Mouse (Mus musculus) liver, embryonic 13.5 days (tissue): ENCODE measurements around the gene Rnf215. TPM values are rescaled to one million over a fixed set of nuclear protein-coding genes. Genes with fewer than 3 reads are reported as not detected.
"Not testable (repeated sequence)": the region's sequence is repeated elsewhere in the genome, so short reads cannot be mapped to it uniquely, and the experiment has no call there.

Source experiments
- ATAC-seq: fragments of 200-750 bp; cut with Nextera tagmentation; 2 replicates; pipeline ENCODE4 v1.8.0; 2017; ENCODE audit warnings: low read depth, mild to moderate bottlenecking, moderate number of reproducible peaks, moderate library complexity
- DNase-seq: peaks from one replicate; pipeline ENCODE4 v3.0.0; 2022
- H3K27ac ChIP-seq: fragments of 300-500 bp; sonication (generic); 2 replicates; pipeline ENCODE4 v1.5.1; 2015; ENCODE audit warnings: moderate library complexity, mild to moderate bottlenecking, inconsistent platforms
- H3K27me3 ChIP-seq: fragments of 300-500 bp; sonication (generic); 2 replicates; pipeline ENCODE4 v1.6.1; 2015; ENCODE audit warnings: mild to moderate bottlenecking, inconsistent platforms
- H3K36me3 ChIP-seq: fragments of 300-500 bp; sonication (generic); 2 replicates; pipeline ENCODE4 v1.6.1; 2015; ENCODE audit warnings: mild to moderate bottlenecking, inconsistent platforms
- H3K4me1 ChIP-seq: fragments of 300-500 bp; sonication (generic); replicated peaks from 2 replicates; pipeline ENCODE4 v1.6.1; 2015; ENCODE audit warnings: inconsistent platforms
- H3K4me2 ChIP-seq: fragments of 300-500 bp; sonication (generic); 2 replicates; pipeline ENCODE4 v1.6.1; 2015; ENCODE audit warnings: inconsistent platforms, mild to moderate bottlenecking, moderate library complexity
- H3K4me3 ChIP-seq: fragments of 300-500 bp; sonication (generic); replicated peaks from 2 replicates; pipeline ENCODE4 v1.5.1; 2015; ENCODE audit warnings: mild to moderate bottlenecking, inconsistent platforms
- H3K9ac ChIP-seq: fragments of 300-500 bp; sonication (generic); 2 replicates; pipeline ENCODE4 v1.6.1; 2015; ENCODE audit warnings: mild to moderate bottlenecking, inconsistent platforms
- H3K9me3 ChIP-seq: fragments of 300-500 bp; sonication (generic); replicated peaks from 2 replicates; pipeline ENCODE4 v1.6.1; 2016; ENCODE audit warnings: inconsistent platforms
- WGBS: fragments of 180-500 bp; shearing (Covaris S2); methylation state at CpG from one replicate; pipeline ENCODE4 v1.1.7; 2015; ENCODE audit not compliant: insufficient replicate concordance; 5-methylcytosine and 5-hydroxymethylcytosine counted together
- polyA plus RNA-seq: library from polyadenylated mRNA; unstranded; fragments of >200 nt; fragmentation: Nextera tagmentation; extraction: Ambion mirVana; gene quantifications from 2 replicates; pipeline ENCODE4 v1.2.1, GENCODE M21; 2015

The Rnf215 gene
- polyA plus RNA-seq, 1 experiment from 2014 or later, result 6.1 TPM

DNA sequence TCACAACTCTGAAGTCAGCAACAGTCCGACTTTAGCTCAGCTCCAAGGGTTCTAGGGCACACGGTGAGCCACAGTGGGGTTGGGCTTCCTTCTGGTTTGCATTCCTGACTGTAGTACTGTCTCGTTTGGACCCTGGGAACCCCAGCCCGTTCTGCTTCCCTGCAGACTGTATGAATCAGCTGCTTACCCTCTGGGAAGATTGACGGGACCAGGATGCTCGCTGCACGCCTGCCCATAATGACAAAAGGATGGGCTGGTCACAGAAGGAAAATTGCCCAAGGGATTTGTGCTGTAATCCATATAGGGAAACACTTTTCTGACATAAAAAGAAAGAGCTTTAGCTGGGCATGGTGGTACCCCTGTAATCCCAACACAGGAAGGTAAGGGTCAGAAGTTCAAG, 36.2 kb upstream of the Rnf215 start:
- Histone ChIP-seq H3K4me3 (no peak overlapping the region), H3K4me1 (peaks cover 35% of the 10 kb centered on the region), H3K36me3 (peaks cover 1% of the 10 kb centered on the region), H3K4me2 (no peak overlapping the region), H3K27ac (no peak overlapping the region), H3K9ac (no peak overlapping the region), H3K9me3 (no peaks in the 10 kb centered on the region), H3K27me3 (no peaks in the 10 kb centered on the region)
- DNase-seq (no peak), ATAC-seq (no peak)
- 70% methylated on average over 7 of the region's 7 CpGs for WGBS

- DNase-seq (no peak), ATAC-seq (no peak)
- H3K9ac ChIP-seq, result no peak overlapping the region
- H3K36me3 ChIP-seq, result no peaks in the 10 kb centered on the region
- no peak overlapping the region for H3K4me3 ChIP-seq
- no peaks in the 10 kb centered on the region for H3K9me3 ChIP-seq
- H3K4me2 ChIP-seq, result no peak overlapping the region
- WGBS, result 71% methylated on average over 3 of the region's 3 CpGs
- H3K4me1 ChIP-seq, result peaks cover 29% of the 10 kb centered on the region
- no peak overlapping the region for H3K27ac ChIP-seq
- no peaks in the 10 kb centered on the region for H3K27me3 ChIP-seq
Observed at GRCm38 (mm10) chr11:4099447-4099846, 35.6 kb upstream of the Rnf215 start.

DNA sequence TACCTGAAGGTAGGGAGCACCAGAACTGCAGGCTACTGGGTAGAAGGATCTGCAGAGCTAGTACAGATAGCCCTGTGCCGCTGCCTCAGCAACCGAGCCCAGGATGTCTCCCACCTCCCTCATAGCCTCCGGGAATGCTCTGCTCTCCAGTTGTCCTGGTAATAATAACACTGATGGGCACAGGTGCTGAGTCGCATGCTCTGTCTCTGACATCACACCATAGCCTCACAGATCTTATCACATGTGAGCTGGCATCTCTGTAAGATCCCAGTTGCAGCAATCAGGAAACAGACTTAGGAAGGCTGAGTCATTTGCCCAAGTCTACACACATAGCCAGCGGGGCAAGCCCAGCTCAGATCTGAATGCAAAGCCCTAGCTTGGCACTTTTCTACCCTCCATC, 33.2 kb upstream of the Rnf215 start:
- DNase-seq (no peak), ATAC-seq (no peak)
- Histone ChIP-seq H3K9ac (no peak overlapping the region), H3K27me3 (no peaks in the 10 kb centered on the region), H3K9me3 (no peaks in the 10 kb centered on the region), H3K36me3 (no peaks in the 10 kb centered on the region), H3K27ac (no peak overlapping the region), H3K4me3 (no peak overlapping the region), H3K4me1 (peaks cover 12% of the 10 kb centered on the region), H3K4me2 (no peak overlapping the region)
- 58% methylated on average over 5 of the region's 5 CpGs for WGBS

DNA sequence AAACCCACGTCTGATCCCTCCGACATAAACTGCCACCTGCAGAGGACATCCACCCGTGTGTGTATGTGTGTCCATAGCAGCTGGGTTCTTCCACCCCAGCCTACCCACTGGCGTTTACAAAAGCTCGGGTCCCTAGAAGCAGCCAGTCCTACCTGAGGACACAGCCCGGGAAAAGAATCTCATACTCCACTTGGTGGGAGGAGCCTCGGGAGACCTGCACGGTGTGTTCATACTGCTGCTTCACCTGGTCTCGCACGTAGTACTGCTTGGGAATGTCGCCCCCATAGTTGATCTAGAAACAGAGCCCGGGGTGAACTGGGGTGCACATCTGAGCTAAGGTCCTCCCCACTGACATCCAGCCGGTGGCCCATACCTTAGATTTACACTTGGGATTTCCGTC, 31.5 kb upstream of the Rnf215 start:
- no peaks in the 10 kb centered on the region for H3K4me1 ChIP-seq
- 76% methylated on average over 14 of the region's 14 CpGs for WGBS
- H3K27ac ChIP-seq, result no peak overlapping the region
- H3K9me3 ChIP-seq, result no peaks in the 10 kb centered on the region
- DNase-seq (no peak), ATAC-seq (no peak)
- peaks cover 4% of the 10 kb centered on the region; the same call in 1 of the 2 replicates for H3K36me3 ChIP-seq
- H3K9ac ChIP-seq, result no peak overlapping the region
- no peak overlapping the region for H3K4me2 ChIP-seq
- no peak overlapping the region for H3K4me3 ChIP-seq
- H3K27me3 ChIP-seq, result no peaks in the 10 kb centered on the region

- WGBS, result 66% methylated on average over 5 of the region's 5 CpGs
Observed at GRCm38 (mm10) chr11:4104989-4105388, 30.0 kb upstream of the Rnf215 start.

GRCm38 (mm10) chr11:4105444-4105843, 29.6 kb upstream of the Rnf215 start:
- no peaks in the 10 kb centered on the region for H3K27me3 ChIP-seq
- no peak overlapping the region for H3K4me2 ChIP-seq
- no peaks in the 10 kb centered on the region for H3K4me1 ChIP-seq
- H3K27ac ChIP-seq, result no peak overlapping the region
- H3K4me3 ChIP-seq, result no peak overlapping the region
- H3K9me3 ChIP-seq, result no peaks in the 10 kb centered on the region
- DNase-seq (no peak), ATAC-seq (no peak)
- H3K36me3 ChIP-seq, result peaks cover 11% of the 10 kb centered on the region; the same call in 1 of the 2 replicates
- H3K9ac ChIP-seq, result no peak overlapping the region
- 58% methylated on average over 6 of the region's 6 CpGs for WGBS

More at GRCm38 (mm10) chr11:4104989-4105388, 30.0 kb upstream of the Rnf215 start:
- DNase-seq, result no peak
- H3K36me3 ChIP-seq, result peaks cover 11% of the 10 kb centered on the region; the same call in 1 of the 2 replicates
- no peak overlapping the region for H3K27ac ChIP-seq
- no peak overlapping the region for H3K9ac ChIP-seq
- H3K4me3 ChIP-seq, result no peak overlapping the region
- no peak for ATAC-seq
- no peak overlapping the region for H3K4me2 ChIP-seq
- no peaks in the 10 kb centered on the region for H3K27me3 ChIP-seq
- no peaks in the 10 kb centered on the region for H3K9me3 ChIP-seq
- no peaks in the 10 kb centered on the region for H3K4me1 ChIP-seq

DNA sequence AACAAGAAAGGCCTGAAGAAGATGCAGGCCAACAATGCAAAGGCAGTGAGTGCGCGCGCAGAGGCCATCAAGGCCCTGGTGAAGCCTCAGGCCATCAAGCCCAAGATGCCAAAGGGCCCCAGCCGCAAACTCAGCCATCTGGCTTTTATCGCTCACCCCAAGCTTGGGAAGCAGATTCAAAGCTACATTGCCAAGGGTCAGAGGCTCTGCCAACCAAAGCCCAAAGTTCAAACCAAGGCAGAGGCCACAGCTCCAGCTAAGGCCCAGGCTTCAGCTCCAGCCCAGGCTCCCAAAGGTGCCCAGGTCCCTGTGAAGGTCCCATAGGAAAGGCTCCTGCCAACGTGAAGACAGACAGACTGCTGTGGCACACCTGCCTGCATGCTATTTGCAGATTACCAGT, 27.1 kb upstream of the Rnf215 start:
- H3K9me3 ChIP-seq, H3K4me2 ChIP-seq, H3K27ac ChIP-seq, H3K27me3 ChIP-seq, ATAC-seq, H3K9ac ChIP-seq, H3K4me1 ChIP-seq, DNase-seq, H3K4me3 ChIP-seq: not testable (repeated sequence)
- H3K36me3 ChIP-seq, result peaks cover 16% of the 10 kb centered on the region; the same call in 1 of the 2 replicates
- 88% methylated on average over 6 of the region's 6 CpGs for WGBS

GRCm38 (mm10) chr11:4108691-4109090, 26.3 kb upstream of the Rnf215 start:
- H3K4me3 ChIP-seq, result no peak overlapping the region
- H3K27me3 ChIP-seq, result no peaks in the 10 kb centered on the region
- no peaks in the 10 kb centered on the region for H3K9me3 ChIP-seq
- H3K4me1 ChIP-seq, result no peaks in the 10 kb centered on the region
- H3K4me2 ChIP-seq, result no peak overlapping the region
- H3K9ac ChIP-seq, result no peak overlapping the region
- DNase-seq (no peak), ATAC-seq (no peak)
- H3K36me3 ChIP-seq, result peaks cover 16% of the 10 kb centered on the region; the same call in 1 of the 2 replicates
- H3K27ac ChIP-seq, result no peak overlapping the region
- 68% methylated on average over 7 of the region's 7 CpGs for WGBS

DNA sequence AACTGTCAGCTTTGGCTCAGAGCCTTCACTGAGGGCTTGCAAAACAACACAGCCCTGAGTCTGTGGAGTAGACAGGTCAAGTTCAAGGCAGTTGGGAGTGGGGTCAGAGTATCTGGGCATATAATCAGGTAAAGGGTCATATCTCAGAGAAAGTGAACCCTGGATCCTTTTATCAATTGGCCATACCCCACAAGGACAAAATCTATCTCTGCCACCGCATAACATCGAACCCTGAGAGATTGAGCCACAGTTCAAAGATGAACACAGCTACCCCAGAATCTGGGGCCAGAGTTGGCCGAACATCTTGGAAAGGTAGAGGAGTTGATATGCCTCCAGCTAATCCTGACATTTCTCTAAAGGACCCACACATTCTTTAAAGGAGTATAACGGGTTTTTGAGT, 23.0 kb upstream of the Rnf215 start:
- H3K4me3 ChIP-seq, result no peak overlapping the region
- no peaks in the 10 kb centered on the region for H3K9me3 ChIP-seq
- no peak for ATAC-seq
- H3K4me1 ChIP-seq, result peaks cover 21% of the 10 kb centered on the region
- no peak for DNase-seq
- no peak overlapping the region for H3K27ac ChIP-seq
- peaks cover 16% of the 10 kb centered on the region; the same call in 1 of the 2 replicates for H3K36me3 ChIP-seq
- H3K9ac ChIP-seq, result no peak overlapping the region
- WGBS, result 76% methylated on average over 4 of the region's 4 CpGs
- peaks cover 12% of the 10 kb centered on the region for H3K27me3 ChIP-seq
- H3K4me2 ChIP-seq, result no peak overlapping the region

DNA sequence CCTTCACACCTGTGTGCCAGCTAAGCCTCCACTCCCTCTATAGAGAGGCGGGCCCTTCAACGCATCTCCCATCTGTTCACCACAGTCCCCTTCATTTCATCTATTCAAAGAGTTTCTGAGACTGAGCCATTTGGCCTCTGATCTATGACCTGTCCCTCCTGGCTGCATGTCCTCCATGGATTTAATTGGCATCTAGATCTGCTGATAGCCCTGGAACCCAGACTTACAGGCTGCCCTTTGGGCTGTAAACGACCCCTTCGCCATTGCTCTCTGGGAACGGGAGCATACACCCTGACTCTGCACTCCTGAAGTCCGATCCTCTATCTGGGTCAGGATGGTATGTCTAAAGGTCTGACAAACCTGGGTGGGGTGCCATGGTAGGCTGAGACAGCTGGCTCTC, 22.1 kb upstream of the Rnf215 start:
- peaks cover 30% of the 10 kb centered on the region for H3K4me1 ChIP-seq
- no peak overlapping the region for H3K27ac ChIP-seq
- H3K4me3 ChIP-seq, result no peak overlapping the region
- no peak overlapping the region for H3K9ac ChIP-seq
- ATAC-seq, result no peak
- DNase-seq, result no peak
- peaks cover 16% of the 10 kb centered on the region; the same call in 1 of the 2 replicates for H3K36me3 ChIP-seq
- H3K27me3 ChIP-seq, result peaks cover 20% of the 10 kb centered on the region
- H3K9me3 ChIP-seq, result no peaks in the 10 kb centered on the region
- H3K4me2 ChIP-seq, result no peak overlapping the region
- 74% methylated on average over 6 of the region's 6 CpGs for WGBS

DNA sequence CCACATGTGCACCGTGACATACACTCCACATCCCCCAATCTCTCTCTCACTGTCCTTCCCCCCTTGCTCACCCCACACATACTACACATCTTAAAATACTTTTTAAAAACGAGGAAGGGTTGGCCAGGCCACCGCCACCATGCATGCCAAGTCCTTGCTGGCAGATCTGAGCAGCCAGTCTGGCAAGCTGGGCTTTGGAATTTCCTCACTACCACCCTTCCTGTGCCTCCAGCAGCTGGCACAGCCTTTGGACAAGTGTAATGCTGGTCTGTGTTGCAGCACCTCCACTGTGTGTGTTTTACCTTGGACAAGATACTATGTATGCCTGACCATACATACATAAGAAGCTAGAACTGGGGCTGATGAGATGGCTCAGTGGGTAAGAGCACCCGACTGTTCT, 21.5 kb upstream of the Rnf215 start:
- Histone ChIP-seq H3K4me1 (peaks cover 36% of the 10 kb centered on the region), H3K4me2 (no peak overlapping the region), H3K9ac (no peak overlapping the region), H3K27me3 (peaks cover 27% of the 10 kb centered on the region), H3K36me3 (peaks cover 12% of the 10 kb centered on the region; the same call in 1 of the 2 replicates), H3K27ac (no peak overlapping the region), H3K9me3 (no peaks in the 10 kb centered on the region), H3K4me3 (no peak overlapping the region)
- DNase-seq, result no peak
- no peak for ATAC-seq
- 61% methylated on average over 4 of the region's 4 CpGs for WGBS

DNA sequence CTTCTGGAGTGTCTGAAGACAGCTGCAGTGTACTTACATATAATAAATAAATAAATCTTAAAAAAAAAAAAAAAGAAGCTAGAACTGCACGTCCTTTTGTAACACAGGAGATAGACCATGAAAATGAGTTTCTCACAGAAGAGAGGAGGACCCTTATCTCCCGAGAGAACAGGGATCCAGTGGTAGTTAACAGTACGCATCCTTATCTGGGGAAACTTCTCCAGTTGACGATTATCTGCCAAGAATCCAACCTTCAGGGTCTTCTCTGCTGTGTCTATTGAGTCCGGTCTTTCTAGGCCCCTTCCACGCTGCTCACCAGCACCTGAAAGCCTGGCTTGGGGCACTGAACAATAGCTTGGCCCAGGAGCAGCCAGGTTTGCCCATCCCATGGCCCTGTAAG, 21.0 kb upstream of the Rnf215 start:
- peaks cover 31% of the 10 kb centered on the region for H3K27me3 ChIP-seq
- H3K36me3 ChIP-seq, result peaks cover 8% of the 10 kb centered on the region; the same call in 1 of the 2 replicates
- H3K4me1 ChIP-seq, result peaks cover 41% of the 10 kb centered on the region
- ATAC-seq, result no peak
- no peak overlapping the region for H3K4me2 ChIP-seq
- 35% methylated on average over 6 of the region's 6 CpGs for WGBS
- H3K27ac ChIP-seq, result no peak overlapping the region
- no peak overlapping the region for H3K9ac ChIP-seq
- H3K9me3 ChIP-seq, result no peaks in the 10 kb centered on the region
- DNase-seq, result no peak
- H3K4me3 ChIP-seq, result no peak overlapping the region
